Mouse (Mus musculus) hindbrain, embryonic 10.5 days (tissue): ENCODE measurements around the gene Ehd1. TPM values are rescaled to one million over a fixed set of nuclear protein-coding genes. Genes with fewer than 3 reads are reported as not detected.

Experiments used
- DNase-seq: peaks from one replicate; pipeline ENCODE4 v3.0.0-alpha.2; 2017; ENCODE audit warnings: low spot score
- H3K27ac ChIP-seq: fragments of 300-500 bp; sonication (generic); 2 replicates; pipeline ENCODE4 v1.5.1; 2016; ENCODE audit warnings: mild to moderate bottlenecking, moderate library complexity
- H3K27me3 ChIP-seq: fragments of 300-500 bp; sonication (generic); 2 replicates; pipeline ENCODE4 v1.6.1; 2016; ENCODE audit warnings: mild to moderate bottlenecking; ENCODE audit not compliant: poor library complexity, insufficient read depth, severe bottlenecking
- H3K36me3 ChIP-seq: fragments of 300-500 bp; sonication (generic); 2 replicates; pipeline ENCODE4 v1.6.1; 2016; ENCODE audit warnings: mild to moderate bottlenecking, moderate library complexity
- H3K4me1 ChIP-seq: fragments of 300-500 bp; sonication (generic); replicated peaks from 2 replicates; pipeline ENCODE4 v1.6.1; 2016; ENCODE audit warnings: mild to moderate bottlenecking
- H3K4me3 ChIP-seq: fragments of 300-500 bp; sonication (generic); 2 replicates; pipeline ENCODE4 v1.5.1; 2016; ENCODE audit warnings: mild to moderate bottlenecking, moderate library complexity
- H3K9me3 ChIP-seq: fragments of 300-500 bp; sonication (generic); 2 replicates; pipeline ENCODE4 v1.6.1; 2016; ENCODE audit warnings: mild to moderate bottlenecking, moderate library complexity
- WGBS: fragments of 180-500 bp; shearing (Covaris S2); methylation state at CpG from one replicate; pipeline ENCODE4 v1.1.7; 2016; 5-methylcytosine and 5-hydroxymethylcytosine counted together
- polyA plus RNA-seq: library from polyadenylated mRNA; unstranded; fragments of >200 nt; fragmentation: Nextera tagmentation; extraction: Ambion mirVana; gene quantifications from 2 replicates; pipeline ENCODE4 v1.2.1, GENCODE M21; 2016

The Ehd1 gene
- polyA plus RNA-seq, 1 experiment from 2014 or later = 103 TPM

DNA sequence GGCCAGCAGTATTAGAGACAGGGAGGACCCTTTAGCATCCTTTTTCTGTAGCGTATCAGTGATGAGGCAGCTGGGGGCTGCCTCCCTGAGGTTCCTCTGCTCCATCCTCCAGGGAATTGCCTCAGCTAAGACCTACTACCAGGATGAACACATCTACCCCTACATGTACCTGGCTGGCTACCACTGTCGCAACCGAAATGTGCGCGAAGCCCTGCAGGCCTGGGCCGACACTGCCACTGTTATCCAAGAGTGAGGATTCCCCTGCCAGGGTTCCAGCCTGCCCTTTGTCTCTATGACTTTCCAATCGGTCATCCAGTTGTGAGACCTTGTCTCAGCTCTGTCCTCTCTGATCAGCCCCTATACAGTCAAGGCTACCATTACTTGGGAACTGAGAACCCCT is 61.6 kb downstream of the Ehd1 start:
- DNase-seq = no peak
- 93% methylated on average over 7 of the region's 7 CpGs for WGBS
- Histone ChIP-seq H3K27ac (no peak overlapping the region), H3K4me1 (peaks cover 72% of the 10 kb centered on the region), H3K36me3 (peaks cover 54% of the 10 kb centered on the region), H3K27me3 (peaks cover 5% of the 10 kb centered on the region; the same call in 1 of the 2 replicates), H3K4me3 (no peak overlapping the region; the same call in 1 of the 2 replicates), H3K9me3 (no peaks in the 10 kb centered on the region)

DNA sequence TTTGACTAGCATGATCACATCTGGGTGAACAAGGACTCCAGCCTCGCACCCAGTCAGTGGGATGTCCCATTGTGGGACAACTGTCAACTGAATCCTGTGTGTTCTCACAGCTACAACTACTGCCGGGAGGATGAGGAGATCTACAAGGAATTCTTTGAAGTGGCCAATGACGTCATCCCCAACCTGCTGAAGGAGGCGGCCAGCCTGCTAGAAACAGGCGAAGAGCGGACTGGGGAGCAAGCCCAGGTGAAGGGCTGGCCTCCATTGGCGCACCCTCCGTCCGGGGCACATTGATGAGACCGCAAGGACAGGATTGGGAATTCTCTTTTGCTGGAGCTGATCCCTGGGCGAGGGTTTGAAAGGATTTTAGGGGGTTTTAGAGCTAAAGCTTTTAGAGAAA is 62.2 kb downstream of the Ehd1 start:
- Histone ChIP-seq H3K4me3 (peak overlapping the region; percentile 76; the same call in 1 of the 2 replicates), H3K27me3 (peaks cover 5% of the 10 kb centered on the region; the same call in 1 of the 2 replicates), H3K9me3 (no peaks in the 10 kb centered on the region), H3K27ac (no peak overlapping the region), H3K4me1 (peaks cover 74% of the 10 kb centered on the region), H3K36me3 (peaks cover 60% of the 10 kb centered on the region)
- DNase-seq = no peak
- WGBS = 92% methylated on average over 11 of the region's 11 CpGs

DNA sequence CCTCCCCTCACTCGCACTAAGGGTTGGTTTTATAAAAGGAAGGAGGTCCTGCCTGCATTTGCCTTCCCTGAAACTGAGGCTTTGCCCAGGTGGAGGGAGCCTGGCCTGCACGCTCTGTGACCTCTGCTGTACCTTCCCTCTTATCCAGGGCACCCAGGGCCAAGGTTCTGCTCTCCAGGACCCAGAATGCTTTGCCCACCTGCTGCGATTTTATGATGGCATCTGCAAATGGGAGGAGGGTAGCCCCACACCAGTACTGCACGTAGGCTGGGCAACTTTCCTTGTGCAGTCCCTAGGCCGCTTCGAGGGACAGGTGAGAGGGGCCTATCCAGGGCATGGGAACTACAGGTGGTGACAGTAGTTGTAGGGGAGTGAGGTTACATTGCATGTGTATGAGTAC is 62.7 kb downstream of the Ehd1 start:
- Histone ChIP-seq H3K4me1 (peaks cover 72% of the 10 kb centered on the region), H3K36me3 (peaks cover 64% of the 10 kb centered on the region), H3K27ac (no peak overlapping the region), H3K27me3 (peaks cover 5% of the 10 kb centered on the region; the same call in 1 of the 2 replicates), H3K4me3 (peak overlapping the region; percentile 76), H3K9me3 (no peaks in the 10 kb centered on the region)
- DNase-seq = no peak
- WGBS = 94% methylated on average over 6 of the region's 6 CpGs

DNA sequence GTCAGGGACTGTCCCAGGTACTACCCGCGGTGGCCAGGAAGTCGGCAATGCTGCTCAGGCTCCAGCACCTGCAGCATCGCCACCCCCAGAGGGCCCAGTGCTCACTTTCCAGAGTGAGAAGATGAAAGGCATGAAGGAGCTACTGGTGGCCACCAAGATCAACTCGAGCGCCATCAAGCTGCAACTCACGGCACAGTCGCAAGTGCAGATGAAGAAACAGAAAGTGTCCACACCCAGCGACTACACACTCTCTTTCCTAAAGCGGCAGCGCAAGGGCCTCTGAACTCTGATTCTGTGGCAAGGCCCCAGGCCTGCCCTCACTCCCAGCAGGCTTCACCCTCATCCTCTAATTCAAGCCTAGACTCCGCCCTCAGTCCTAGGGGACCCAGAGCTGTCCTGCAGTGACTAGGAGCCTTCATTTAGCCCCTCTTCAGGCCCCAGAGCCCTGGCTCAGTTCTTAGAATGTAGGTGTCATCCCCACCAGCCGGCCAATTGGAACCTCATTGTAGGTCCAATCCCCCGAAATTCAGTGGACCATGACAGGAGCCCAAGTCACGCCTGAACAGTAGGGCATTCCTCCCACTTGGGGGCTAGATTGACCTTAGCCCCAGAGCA is 63.5 kb downstream of the Ehd1 start:
- WGBS = 70% methylated on average over 15 of the region's 15 CpGs

DNA sequence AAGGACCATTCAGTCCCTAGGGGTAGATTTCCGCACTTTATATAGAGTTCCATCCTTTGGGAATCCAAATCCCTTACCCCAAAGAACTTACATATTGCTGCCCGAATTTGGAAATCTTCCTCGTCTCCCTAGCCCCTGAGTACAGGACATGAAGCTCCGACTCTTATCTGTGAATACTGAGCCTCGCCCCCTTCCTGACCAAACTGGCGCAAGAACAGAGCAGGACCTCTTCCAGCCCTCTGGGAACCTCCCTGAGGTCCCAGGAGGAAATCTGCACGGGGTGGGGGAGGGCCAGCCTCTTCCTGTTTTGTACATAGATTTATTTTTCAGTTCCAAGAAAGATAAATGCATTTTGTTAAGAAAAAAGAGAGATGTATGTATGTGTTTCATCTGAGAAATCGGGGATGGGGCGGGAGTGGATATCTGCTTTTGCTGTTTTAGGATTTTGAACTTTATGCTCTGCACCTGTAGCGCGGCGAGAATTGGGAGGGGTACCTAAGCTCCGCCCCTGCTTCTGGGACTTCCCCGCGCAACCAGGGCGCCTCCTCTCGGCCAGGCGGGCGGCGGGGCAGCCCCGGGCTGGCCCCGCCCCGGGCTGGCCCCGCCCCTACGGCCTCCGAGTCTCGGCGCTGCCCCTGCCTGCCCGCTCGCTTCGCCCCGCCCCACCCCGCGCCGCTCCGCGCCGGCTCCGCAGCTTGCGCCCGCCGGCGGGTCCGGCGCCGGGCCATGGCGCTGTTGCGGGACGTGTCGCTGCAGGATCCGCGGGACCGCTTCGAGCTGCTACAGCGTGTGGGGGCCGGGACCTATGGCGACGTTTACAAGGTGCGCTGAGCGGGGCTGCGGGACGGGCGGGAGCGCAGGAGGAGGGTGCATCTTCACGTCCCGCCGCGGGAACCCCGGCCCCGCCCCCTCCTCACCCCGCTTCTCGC is 64.3 kb downstream of the Ehd1 start, which contains the start of gene Map4k2:
Map4k2 (plus strand) TSS at position 612 of the 929 bp plus-strand sequence.
- H3K27me3 ChIP-seq = peaks cover 5% of the 10 kb centered on the region; the same call in 1 of the 2 replicates
- H3K36me3 ChIP-seq = peaks cover 80% of the 10 kb centered on the region
- H3K9me3 ChIP-seq = no peaks in the 10 kb centered on the region
- peak; percentile 74 for DNase-seq
- 7% methylated on average over 72 of the region's 72 CpGs for WGBS
- H3K27ac ChIP-seq = peak within 1 kb of the TSS; percentile 87
- peak within 1 kb of the TSS; percentile 76 for H3K4me3 ChIP-seq
- H3K4me1 ChIP-seq = peaks cover 63% of the 10 kb centered on the region

More for the DNA sequence above, 63.5 kb downstream of the Ehd1 start:
- H3K4me1 ChIP-seq = peaks cover 66% of the 10 kb centered on the region
- peaks cover 5% of the 10 kb centered on the region; the same call in 1 of the 2 replicates for H3K27me3 ChIP-seq
- peaks cover 72% of the 10 kb centered on the region for H3K36me3 ChIP-seq
- peak overlapping the region; percentile 76; the same call in 1 of the 2 replicates for H3K4me3 ChIP-seq
- H3K27ac ChIP-seq = no peak overlapping the region
- H3K9me3 ChIP-seq = no peaks in the 10 kb centered on the region
- no peak for DNase-seq

DNA sequence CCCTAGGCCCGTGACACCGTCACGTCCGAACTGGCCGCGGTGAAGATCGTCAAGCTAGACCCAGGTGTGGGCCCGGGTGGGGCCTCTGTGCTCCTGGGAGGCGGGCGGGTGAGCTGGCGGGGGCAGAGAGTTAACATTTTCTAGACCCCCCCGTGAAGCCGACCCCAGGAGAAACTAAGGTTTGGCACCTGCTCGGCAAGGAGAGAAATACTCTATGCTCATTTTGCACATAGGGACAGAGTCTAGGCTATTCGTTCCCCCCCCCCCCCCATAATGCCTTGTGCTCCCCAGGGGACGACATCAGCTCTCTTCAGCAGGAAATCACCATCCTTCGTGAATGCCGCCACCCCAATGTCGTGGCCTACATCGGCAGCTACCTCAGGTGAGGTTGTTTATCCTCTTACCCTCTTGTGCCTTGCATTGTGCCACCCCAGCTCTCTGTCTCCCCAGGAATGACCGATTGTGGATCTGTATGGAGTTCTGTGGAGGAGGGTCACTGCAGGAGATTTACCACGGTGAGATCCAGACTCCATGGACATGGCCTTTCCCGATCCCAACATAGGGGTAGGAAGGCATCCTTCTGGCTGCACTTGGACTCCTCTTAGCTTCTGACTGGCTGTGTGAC is 65.0 kb downstream of the Ehd1 start:
- peaks cover 5% of the 10 kb centered on the region; the same call in 1 of the 2 replicates for H3K27me3 ChIP-seq
- H3K36me3 ChIP-seq = peaks cover 87% of the 10 kb centered on the region
- no peak for DNase-seq
- peak overlapping the region; percentile 76 for H3K4me3 ChIP-seq
- peak overlapping the region; percentile 87 for H3K27ac ChIP-seq
- no peaks in the 10 kb centered on the region for H3K9me3 ChIP-seq
- peaks cover 55% of the 10 kb centered on the region for H3K4me1 ChIP-seq
- WGBS = 12% methylated on average over 23 of the region's 23 CpGs

DNA sequence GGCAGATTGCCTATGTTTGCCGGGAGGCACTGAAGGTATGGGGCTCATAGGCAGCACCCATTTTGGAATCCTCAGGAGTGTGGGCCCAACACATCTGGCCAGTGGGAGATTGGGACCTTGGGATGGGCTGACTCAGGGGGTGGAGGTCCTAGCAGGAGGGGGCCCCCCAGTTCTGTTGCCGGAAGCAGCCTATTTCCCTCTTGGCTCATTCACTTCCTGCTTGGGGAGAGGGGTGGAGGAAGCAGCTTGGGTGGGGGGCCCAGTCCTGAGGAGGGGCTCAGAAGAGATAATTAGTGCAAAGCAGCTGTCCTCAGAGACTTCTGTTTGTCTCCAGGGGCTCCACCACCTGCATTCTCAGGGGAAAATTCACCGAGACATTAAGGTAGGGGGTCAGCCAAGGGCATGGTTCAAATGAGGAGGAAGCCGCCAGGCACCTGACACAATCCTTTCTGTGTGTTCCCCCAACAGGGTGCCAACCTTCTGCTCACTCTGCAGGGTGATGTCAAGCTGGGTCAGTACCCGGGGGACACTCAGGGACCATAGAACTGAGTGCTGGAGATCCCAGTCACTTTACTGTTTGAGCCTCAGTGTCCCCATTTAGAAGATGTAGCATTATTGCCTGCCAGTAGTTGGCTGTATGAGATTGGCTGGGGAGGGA is 65.9 kb downstream of the Ehd1 start:
- Histone ChIP-seq H3K36me3 (peaks cover 87% of the 10 kb centered on the region), H3K4me3 (peak overlapping the region; percentile 76), H3K9me3 (no peaks in the 10 kb centered on the region), H3K4me1 (peaks cover 47% of the 10 kb centered on the region), H3K27me3 (peaks cover 5% of the 10 kb centered on the region; the same call in 1 of the 2 replicates), H3K27ac (no peak overlapping the region)
- WGBS = 83% methylated on average over 5 of the region's 5 CpGs
- DNase-seq = no peak

DNA sequence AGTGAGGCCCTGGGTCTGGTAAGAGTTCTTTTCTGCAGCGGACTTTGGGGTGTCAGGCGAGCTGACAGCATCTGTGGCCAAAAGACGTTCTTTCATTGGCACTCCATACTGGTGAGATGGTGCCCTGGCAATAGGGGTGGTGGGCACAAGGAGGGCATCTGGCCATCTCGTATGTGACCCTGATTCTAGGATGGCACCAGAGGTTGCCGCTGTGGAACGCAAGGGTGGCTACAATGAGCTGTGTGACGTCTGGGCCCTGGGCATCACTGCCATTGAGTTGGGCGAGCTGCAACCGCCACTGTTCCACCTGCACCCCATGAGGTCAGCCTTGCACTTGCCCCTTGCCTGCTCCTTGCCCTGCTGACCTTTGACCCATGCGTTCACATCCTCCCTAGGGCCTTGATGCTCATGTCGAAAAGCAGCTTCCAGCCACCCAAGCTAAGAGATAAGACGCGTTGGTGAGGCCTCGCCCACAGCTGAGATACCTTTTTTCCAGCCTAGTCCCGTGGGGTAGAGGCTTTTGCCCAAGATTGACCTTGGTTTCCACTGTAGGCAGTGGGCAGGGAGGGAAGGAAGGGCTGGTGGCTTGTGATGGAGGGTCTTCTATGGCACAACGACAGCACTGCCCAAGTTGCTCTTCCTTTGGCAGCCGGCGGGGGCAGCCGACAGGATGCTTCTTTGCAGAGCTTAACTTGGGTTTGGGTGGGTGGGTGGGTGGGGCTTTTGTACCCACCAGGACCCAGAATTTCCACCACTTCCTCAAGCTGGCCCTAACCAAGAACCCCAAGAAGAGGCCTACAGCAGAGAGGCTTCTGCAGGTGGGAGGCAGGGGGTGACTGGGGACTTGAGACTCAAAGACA is 66.8 kb downstream of the Ehd1 start:
- peaks cover 85% of the 10 kb centered on the region for H3K36me3 ChIP-seq

DNA sequence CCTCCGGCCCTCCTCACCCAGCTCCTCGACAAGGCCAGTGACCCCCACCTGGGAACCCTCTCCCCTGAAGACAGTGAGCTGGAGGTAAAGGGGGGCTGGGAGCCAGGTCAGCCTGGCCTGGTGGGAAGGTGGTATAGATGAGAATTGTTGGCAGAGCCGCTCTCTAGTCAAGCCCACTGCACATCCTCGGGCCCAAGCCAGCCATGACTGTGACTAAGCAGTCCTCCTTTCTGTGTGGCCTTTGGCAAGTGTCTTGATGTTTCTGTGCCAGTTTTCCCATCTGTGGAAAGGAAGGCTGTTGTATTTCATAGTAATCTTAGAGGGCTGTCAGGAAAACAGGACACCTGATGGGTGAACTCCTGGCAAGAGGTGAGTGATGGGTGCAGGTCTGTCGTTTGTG is 67.5 kb downstream of the Ehd1 start:
- DNase-seq = no peak
- WGBS = 92% methylated on average over 5 of the region's 5 CpGs

More for the DNA sequence above, 66.8 kb downstream of the Ehd1 start:
- H3K27ac ChIP-seq = no peak overlapping the region
- peaks cover 47% of the 10 kb centered on the region for H3K4me1 ChIP-seq
- H3K4me3 ChIP-seq = peak overlapping the region; percentile 76
- 85% methylated on average over 19 of the region's 19 CpGs for WGBS
- H3K9me3 ChIP-seq = no peaks in the 10 kb centered on the region
- peaks cover 5% of the 10 kb centered on the region; the same call in 1 of the 2 replicates for H3K27me3 ChIP-seq
- DNase-seq = no peak

DNA sequence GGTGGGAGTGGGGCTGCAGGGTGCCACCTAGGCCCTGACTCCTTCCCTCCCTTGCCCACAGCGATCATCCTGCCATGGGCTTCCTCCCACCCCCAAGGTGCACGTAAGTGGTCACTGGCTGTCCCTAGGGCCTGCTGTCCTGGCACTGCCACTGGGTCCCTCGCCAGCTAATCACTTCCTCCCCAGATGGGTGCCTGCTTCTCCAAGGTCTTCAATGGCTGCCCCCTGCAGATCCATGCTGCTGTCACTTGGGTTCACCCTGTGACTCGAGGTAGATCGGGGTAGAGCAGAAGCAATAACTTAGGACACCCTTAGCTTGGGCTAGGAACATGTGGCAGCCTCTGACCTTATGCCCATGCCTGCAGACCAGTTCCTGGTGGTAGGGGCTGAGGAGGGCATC is 69.5 kb downstream of the Ehd1 start:
- Histone ChIP-seq H3K27ac (no peak overlapping the region), H3K4me3 (no peak overlapping the region), H3K36me3 (peaks cover 69% of the 10 kb centered on the region), H3K9me3 (no peaks in the 10 kb centered on the region), H3K27me3 (peaks cover 5% of the 10 kb centered on the region; the same call in 1 of the 2 replicates), H3K4me1 (peaks cover 49% of the 10 kb centered on the region)
- WGBS = 93% methylated on average over 5 of the region's 5 CpGs
- DNase-seq = no peak

More for the DNA sequence above, 67.5 kb downstream of the Ehd1 start:
- Histone ChIP-seq H3K27me3 (peaks cover 5% of the 10 kb centered on the region; the same call in 1 of the 2 replicates), H3K36me3 (peaks cover 81% of the 10 kb centered on the region), H3K4me3 (no peak overlapping the region), H3K4me1 (peaks cover 54% of the 10 kb centered on the region), H3K9me3 (no peaks in the 10 kb centered on the region), H3K27ac (no peak overlapping the region)

DNA sequence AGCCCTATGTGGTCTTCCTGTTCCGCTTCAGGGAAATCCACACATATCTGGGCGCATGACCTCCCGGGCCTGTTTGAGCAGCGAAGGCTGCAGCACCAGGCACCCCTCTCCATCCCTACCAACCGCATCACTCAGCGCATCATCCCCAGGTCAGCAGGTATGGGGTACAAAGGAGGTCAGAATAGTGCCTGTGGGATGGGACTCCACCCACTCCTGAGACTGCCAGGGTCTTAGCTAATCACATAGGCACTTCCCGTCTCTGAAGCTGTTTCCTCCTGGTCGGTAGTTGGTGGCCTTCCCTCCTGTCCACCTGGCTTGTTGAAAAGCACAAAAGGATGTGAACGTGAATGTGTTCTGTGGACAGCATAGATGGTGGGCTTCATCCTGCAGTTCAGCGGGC is 70.1 kb downstream of the Ehd1 start:
- Histone ChIP-seq H3K4me3 (no peak overlapping the region), H3K4me1 (peaks cover 48% of the 10 kb centered on the region), H3K27ac (0 out of 2 replicates have a peak overlapping the region, but pooled peaks have one; percentile 12), H3K27me3 (peaks cover 1% of the 10 kb centered on the region; the same call in 1 of the 2 replicates), H3K9me3 (no peaks in the 10 kb centered on the region), H3K36me3 (peaks cover 74% of the 10 kb centered on the region)
- DNase-seq = no peak
- WGBS = 93% methylated on average over 10 of the region's 10 CpGs
